ENCODE assay signal across 7 mouse cellular contexts in genomic region chr11:98148551-98149301, GRCm38 (mm10). TPM values are rescaled to one million over a fixed set of nuclear protein-coding genes. Genes with fewer than 3 reads are reported as not detected.
A peak's percentile ranks its signal among the peaks of the same experiment; 100 is the strongest.
DNase-seq lines count a peak whose midpoint lies in the region; ATAC-seq and TF ChIP-seq lines count a peak whose summit lies in the region.

No protein-coding gene starts in this region.

- DNase-seq in ES-CJ7 (ENCODE audit: low read depth, low spot score) = peak; percentile 32
- DNase-seq in ZHBTc4 (ENCODE audit: low read depth, low spot score) = peak; percentile 63
- DNase-seq in heart, postnatal 0 days (ENCODE audit: low spot score) = peak; percentile 16
- DNase-seq in left cerebral cortex, postnatal 14 days (ENCODE audit: low spot score in 2 of 2) = peak; percentile 23 to 33
- DNase-seq in right cerebral cortex, postnatal 36 days (ENCODE audit: low spot score in 2 of 2) = peak; percentile 12 to 13

- no peaks in the 10 kb centered on the region for H3K27me3 ChIP-seq in heart, postnatal 0 days (ENCODE audit: control insufficient read depth, insufficient read depth, low read length)
- no peaks in the 10 kb centered on the region for H3K27me3 ChIP-seq in megakaryocyte, embryonic 14.5 days (replicated peaks)

- intact Hi-C loops in left cerebral cortex, postnatal 14 days (cut with DNase I) = no loop called here

- H3K36me3 ChIP-seq in heart, postnatal 0 days (replicated peaks; ENCODE audit: control insufficient read depth, insufficient read depth, low read length) = 0 out of 2 replicates have a peak, but pooled peaks cover 5% of the 10 kb centered on the region
- H3K36me3 ChIP-seq in megakaryocyte, embryonic 14.5 days (replicated peaks; ENCODE audit: low read length) = peaks cover 26% of the 10 kb centered on the region

- TF ChIP-seq EP300 in heart, postnatal 0 days (IDR thresholded peaks at IDR 0.05; ENCODE audit: low read depth) = no peak

- H3K27ac ChIP-seq in heart, postnatal 0 days (ENCODE audit: low read depth) = peak overlapping the region; percentile 97

- H3K4me1 ChIP-seq in heart, postnatal 0 days (ENCODE audit: control insufficient read depth, insufficient read depth) = peaks cover 18% of the 10 kb centered on the region
- peaks cover 37% of the 10 kb centered on the region for H3K4me1 ChIP-seq in megakaryocyte, embryonic 14.5 days

- no peak for TF ChIP-seq CTCF in heart, postnatal 0 days (IDR thresholded peaks at IDR 0.05; ENCODE audit: low read depth)

- ATAC-seq in erythroblast, adult 5-6 weeks (replicated peaks; ENCODE audit: low FRiP score, poor library complexity, severe bottlenecking) = 0 out of 2 replicates have a peak, but pooled peaks have one; percentile 38
- ATAC-seq in heart, postnatal 0 days (ENCODE audit: insufficient read depth, low read depth) = peak; percentile 47

- H3K9me3 ChIP-seq in heart, postnatal 0 days (replicated peaks; ENCODE audit: control insufficient read depth, low read length) = no peaks in the 10 kb centered on the region
- no peaks in the 10 kb centered on the region for H3K9me3 ChIP-seq in megakaryocyte, embryonic 14.5 days

- WGBS in heart, postnatal 0 days = 1% methylated on average over 43 of the region's 45 CpGs

- H3K9ac ChIP-seq in heart, postnatal 0 days (replicated peaks; ENCODE audit: low read depth, low read length) = peak overlapping the region; percentile 95

- H3K4me3 ChIP-seq in heart, postnatal 0 days (ENCODE audit: low read depth, low read length) = peak overlapping the region; percentile 95
- peak overlapping the region; percentile 100 for H3K4me3 ChIP-seq in megakaryocyte, embryonic 14.5 days (replicated peaks)

- peak overlapping the region; percentile 98 for H3K4me2 ChIP-seq in heart, postnatal 0 days (ENCODE audit: low read depth, low read length)

RNA-seq across cellular contexts. Expression of gene Fbxl20, which starts 1.5 kb away (rescaled TPM):
- 9.6 and 10.2 TPM in 2 replicates for total RNA-seq in erythroblast, adult 5-6 weeks (2015; ENCODE audit: low replicate concordance)
- 14.0 and 22.7 TPM in 2 replicates for total RNA-seq in erythroblast, adult 5-6 weeks (2017; ENCODE audit: low replicate concordance)
- 8.8 and 12.5 TPM in 2 replicates for total RNA-seq in heart, postnatal 0 days (2014; rRNA removed; ENCODE audit: low replicate concordance)
- polyA plus RNA-seq in heart, postnatal 0 days (2015; fragmentation: Nextera tagmentation; extraction: Ambion mirVana) = 8.6 and 8.8 TPM in 2 replicates
- 10 to 100 TPM; 31.1 to 35.7 TPM for total RNA-seq in left cerebral cortex, postnatal 14 days (2021)
- 4.7 and 7.1 TPM in 2 replicates for polyA plus RNA-seq in megakaryocyte, embryonic 14.5 days (2012; ENCODE audit: insufficient read depth, low replicate concordance)

RNA-seq across cellular contexts. Expression of gene Med1, which starts 44.4 kb away (rescaled TPM):
- total RNA-seq in erythroblast, adult 5-6 weeks (2015; ENCODE audit: low replicate concordance) = 30.6 and 34.9 TPM in 2 replicates
- total RNA-seq in erythroblast, adult 5-6 weeks (2017; ENCODE audit: low replicate concordance) = 19.5 and 24.0 TPM in 2 replicates
- total RNA-seq in heart, postnatal 0 days (2014; rRNA removed; ENCODE audit: low replicate concordance) = 29.2 and 41.4 TPM in 2 replicates
- 36.7 and 38.1 TPM in 2 replicates for polyA plus RNA-seq in heart, postnatal 0 days (2015; fragmentation: Nextera tagmentation; extraction: Ambion mirVana)
- 10 to 100 TPM; 46.9 to 52.8 TPM for total RNA-seq in left cerebral cortex, postnatal 14 days (2021)
- 6.4 and 8.2 TPM in 2 replicates for polyA plus RNA-seq in megakaryocyte, embryonic 14.5 days (2012; ENCODE audit: insufficient read depth, low replicate concordance)

RNA-seq across cellular contexts. Expression of gene Cdk12, which starts 54.1 kb away (rescaled TPM):
- 181 and 207 TPM in 2 replicates for total RNA-seq in erythroblast, adult 5-6 weeks (2015; ENCODE audit: low replicate concordance)
- total RNA-seq in erythroblast, adult 5-6 weeks (2017; ENCODE audit: low replicate concordance) = 263 and 302 TPM in 2 replicates
- total RNA-seq in heart, postnatal 0 days (2014; rRNA removed; ENCODE audit: low replicate concordance) = 18.4 and 25.8 TPM in 2 replicates
- 3.9 and 4.2 TPM in 2 replicates for polyA plus RNA-seq in heart, postnatal 0 days (2015; fragmentation: Nextera tagmentation; extraction: Ambion mirVana)
- total RNA-seq in left cerebral cortex, postnatal 14 days (2021) = 10 to 100 TPM; 34.2 to 34.8 TPM
- polyA plus RNA-seq in megakaryocyte, embryonic 14.5 days (2012; ENCODE audit: insufficient read depth, low replicate concordance) = 5.5 and 6.0 TPM in 2 replicates

Comparison
In these comparisons a context has a peak if more than half of its experiments do, and no peak if none do; other contexts are left out.
1. Peak in every context shown above with its lines: DNase-seq, ATAC-seq, H3K4me3 ChIP-seq and H3K27ac ChIP-seq.
2. DNase-seq: peak in every context shown above with its lines; median percentile 63 in ZHBTc4; 32 in ES-CJ7; 28 in left cerebral cortex, postnatal 14 days; 16 in heart, postnatal 0 days; 12 in right cerebral cortex, postnatal 36 days.